Mouse (Mus musculus): ENCODE data around the gene Pxk. TPM values are rescaled to one million over a fixed set of nuclear protein-coding genes. Genes with fewer than 3 reads are reported as not detected.

Pxk gene
- polyA plus RNA-seq, 2 experiments = 35.4 to 36.4 TPM

- peaks cover 26% of the 10 kb centered on the region for H3K36me3 ChIP-seq (ENCODE audit: control insufficient read depth, insufficient read depth, low read length)
- DNase-seq (ENCODE audit: low spot score) (no peak), ATAC-seq (ENCODE audit: low FRiP score, low read depth) (no peak)
- H3K9me3 ChIP-seq (ENCODE audit: control insufficient read depth, low read length) = no peaks in the 10 kb centered on the region
- H3K9ac ChIP-seq (ENCODE audit: low read depth, low read length, severe bottlenecking) = no peak overlapping the region
- H3K4me2 ChIP-seq (replicated peaks; ENCODE audit: low read depth, low read length, severe bottlenecking) = no peak overlapping the region
- H3K4me1 ChIP-seq (ENCODE audit: control insufficient read depth, insufficient read depth, low read length) = no peaks in the 10 kb centered on the region
- H3K27me3 ChIP-seq (ENCODE audit: control insufficient read depth, insufficient read depth, low read length) = no peaks in the 10 kb centered on the region
- H3K27ac ChIP-seq (replicated peaks; ENCODE audit: low read depth, low read length) = no peak overlapping the region
- H3K4me3 ChIP-seq (replicated peaks; ENCODE audit: low read length) = no peak overlapping the region
- 53% methylated on average over 5 of the region's 5 CpGs for WGBS
- no peak for TF ChIP-seq POLR2A (IDR thresholded peaks at IDR 0.05; ENCODE audit: borderline replicate concordance, extremely low read depth, insufficient read depth, insufficient read length)
These were observed 4.6 kb upstream of the Pxk start for GRCm38 (mm10) chr14:8093427-8093826.

- H3K9ac ChIP-seq (ENCODE audit: low read depth, low read length, severe bottlenecking) = no peak overlapping the region
- ATAC-seq (ENCODE audit: low FRiP score, low read depth) = no peak
- no peak overlapping the region for H3K4me2 ChIP-seq (replicated peaks; ENCODE audit: low read depth, low read length, severe bottlenecking)
- no peak overlapping the region for H3K4me3 ChIP-seq (replicated peaks; ENCODE audit: low read length)
- no peaks in the 10 kb centered on the region for H3K27me3 ChIP-seq (ENCODE audit: control insufficient read depth, insufficient read depth, low read length)
- H3K27ac ChIP-seq (replicated peaks; ENCODE audit: low read depth, low read length) = no peak overlapping the region
- no peak for DNase-seq (ENCODE audit: low spot score)
- no peaks in the 10 kb centered on the region for H3K4me1 ChIP-seq (ENCODE audit: control insufficient read depth, insufficient read depth, low read length)
- peaks cover 10% of the 10 kb centered on the region for H3K36me3 ChIP-seq (ENCODE audit: control insufficient read depth, insufficient read depth, low read length)
- WGBS = 53% methylated on average over 3 of the region's 3 CpGs
- TF ChIP-seq POLR2A (IDR thresholded peaks at IDR 0.05; ENCODE audit: borderline replicate concordance, extremely low read depth, insufficient read depth, insufficient read length) = no peak
- no peaks in the 10 kb centered on the region for H3K9me3 ChIP-seq (ENCODE audit: control insufficient read depth, low read length)
These were observed 3.0 kb upstream of the Pxk start for GRCm38 (mm10) chr14:8094931-8095561.

- Histone ChIP-seq H3K4me1 (ENCODE audit: control insufficient read depth, insufficient read depth, low read length) (no peaks in the 10 kb centered on the region), H3K36me3 (ENCODE audit: control insufficient read depth, insufficient read depth, low read length) (peaks cover 5% of the 10 kb centered on the region; the same call in 1 of the 2 replicates), H3K27ac (replicated peaks; ENCODE audit: low read depth, low read length) (no peak overlapping the region), H3K4me2 (replicated peaks; ENCODE audit: low read depth, low read length, severe bottlenecking) (no peak overlapping the region), H3K9ac (ENCODE audit: low read depth, low read length, severe bottlenecking) (no peak overlapping the region), H3K9me3 (ENCODE audit: control insufficient read depth, low read length) (no peaks in the 10 kb centered on the region), H3K4me3 (replicated peaks; ENCODE audit: low read length) (no peak overlapping the region), H3K27me3 (ENCODE audit: control insufficient read depth, insufficient read depth, low read length) (no peaks in the 10 kb centered on the region)
- DNase-seq (ENCODE audit: low spot score) (no peak), ATAC-seq (ENCODE audit: low FRiP score, low read depth) (no peak)
- 70% methylated on average over 7 of the region's 7 CpGs for WGBS
- no peak for TF ChIP-seq POLR2A (IDR thresholded peaks at IDR 0.05; ENCODE audit: borderline replicate concordance, extremely low read depth, insufficient read depth, insufficient read length)
These were observed 2.5 kb upstream of the Pxk start for GRCm38 (mm10) chr14:8095562-8095950.

GRCm38 (mm10) chr14:8098687-8098995 is 630 bp downstream of the Pxk start:
- ATAC-seq (ENCODE audit: low FRiP score, low read depth) = no peak
- no peaks in the 10 kb centered on the region for H3K9me3 ChIP-seq (ENCODE audit: control insufficient read depth, low read length)

GRCm38 (mm10) chr14:8099561-8100021 is 1.6 kb downstream of the Pxk start:
- no peak for TF ChIP-seq POLR2A (IDR thresholded peaks at IDR 0.05; ENCODE audit: borderline replicate concordance, extremely low read depth, insufficient read depth, insufficient read length)
- ATAC-seq (ENCODE audit: low FRiP score, low read depth) (no peak), DNase-seq (ENCODE audit: low spot score) (no peak)
- Histone ChIP-seq H3K27me3 (ENCODE audit: control insufficient read depth, insufficient read depth, low read length) (no peaks in the 10 kb centered on the region), H3K4me2 (replicated peaks; ENCODE audit: low read depth, low read length, severe bottlenecking) (peak overlapping the region; percentile 76; the same call in 1 of the 2 replicates), H3K4me3 (replicated peaks; ENCODE audit: low read length) (no peak overlapping the region), H3K4me1 (ENCODE audit: control insufficient read depth, insufficient read depth, low read length) (no peaks in the 10 kb centered on the region), H3K9me3 (ENCODE audit: control insufficient read depth, low read length) (no peaks in the 10 kb centered on the region), H3K27ac (replicated peaks; ENCODE audit: low read depth, low read length) (no peak overlapping the region), H3K36me3 (ENCODE audit: control insufficient read depth, insufficient read depth, low read length) (no peaks in the 10 kb centered on the region), H3K9ac (ENCODE audit: low read depth, low read length, severe bottlenecking) (no peak overlapping the region)
- 58% methylated on average over 10 of the region's 10 CpGs for WGBS

More at GRCm38 (mm10) chr14:8098687-8098995, 630 bp downstream of the Pxk start:
- no peaks in the 10 kb centered on the region for H3K36me3 ChIP-seq (ENCODE audit: control insufficient read depth, insufficient read depth, low read length)
- peak overlapping the region; percentile 70 for H3K9ac ChIP-seq (ENCODE audit: low read depth, low read length, severe bottlenecking)
- no peak for TF ChIP-seq POLR2A (IDR thresholded peaks at IDR 0.05; ENCODE audit: borderline replicate concordance, extremely low read depth, insufficient read depth, insufficient read length)
- H3K27me3 ChIP-seq (ENCODE audit: control insufficient read depth, insufficient read depth, low read length) = no peaks in the 10 kb centered on the region
- H3K27ac ChIP-seq (replicated peaks; ENCODE audit: low read depth, low read length) = no peak overlapping the region
- peak overlapping the region; percentile 76 for H3K4me2 ChIP-seq (replicated peaks; ENCODE audit: low read depth, low read length, severe bottlenecking)
- H3K4me1 ChIP-seq (ENCODE audit: control insufficient read depth, insufficient read depth, low read length) = no peaks in the 10 kb centered on the region
- peak overlapping the region; percentile 88 for H3K4me3 ChIP-seq (replicated peaks; ENCODE audit: low read length)
- WGBS = 3% methylated on average over 5 of the region's 5 CpGs
- no peak for DNase-seq (ENCODE audit: low spot score)

Measured in limb, embryonic 14.5 days (tissue).